Mouse (Mus musculus) spleen, postnatal 36 days (tissue): ENCODE data around the gene Psmb9.

Source experiments
- DNase-seq, 2 experiments: peaks; one replicate each; pipeline ENCODE4 v3.0.0; 2022; ENCODE audit warnings: low spot score in 2 of 2, mixed read lengths in 1 of 2

Psmb9 gene

GRCm38 (mm10) chr17:34205746-34206176 lies 18.2 kb upstream of the Psmb9 start:
- DNase-seq, result peak; percentile 55 to 60

- peak in 1 of 2 experiments; percentile 31 for DNase-seq
These were observed 17.6 kb upstream of the Psmb9 start for GRCm38 (mm10) chr17:34205021-34205745.

- DNase-seq, result peak; percentile 90 to 91
These were observed 16.9 kb upstream of the Psmb9 start for GRCm38 (mm10) chr17:34204303-34205010.

GRCm38 (mm10) chr17:34203444-34203843 lies 15.9 kb upstream of the Psmb9 start, which contains the start of gene Tap2:
Gene Tap2, plus strand, starts transcription at chr17:34203527.
- no peak for DNase-seq

- no peak for DNase-seq
These were observed 15.3 kb upstream of the Psmb9 start for GRCm38 (mm10) chr17:34202760-34203442.

- no peak for DNase-seq
These were observed 14.0 kb upstream of the Psmb9 start for GRCm38 (mm10) chr17:34201506-34202055.

- no peak for DNase-seq
These were observed 13.4 kb upstream of the Psmb9 start for GRCm38 (mm10) chr17:34200772-34201505.

GRCm38 (mm10) chr17:34200047-34200446 lies 12.5 kb upstream of the Psmb9 start:
- DNase-seq, result no peak

- DNase-seq, result no peak
These were observed 11.6 kb upstream of the Psmb9 start for GRCm38 (mm10) chr17:34199050-34199619.

- no peak for DNase-seq
These were observed 11.0 kb upstream of the Psmb9 start for GRCm38 (mm10) chr17:34198521-34198912.

- peak; percentile 88 to 90 for DNase-seq
These were observed 10.4 kb upstream of the Psmb9 start for GRCm38 (mm10) chr17:34197904-34198520.

GRCm38 (mm10) chr17:34196941-34197894 lies 9.7 kb upstream of the Psmb9 start, which contains the start of gene Psmb8:
Gene Psmb8, plus strand, starts transcription at chr17:34197721.
- DNase-seq, result peak; percentile 88 to 93

GRCm38 (mm10) chr17:34196491-34196890 lies 8.9 kb upstream of the Psmb9 start:
- peak; percentile 86 for DNase-seq

GRCm38 (mm10) chr17:34194723-34195122 lies 7.2 kb upstream of the Psmb9 start:
- no peak for DNase-seq

GRCm38 (mm10) chr17:34193468-34193867 lies 5.9 kb upstream of the Psmb9 start:
- no peak for DNase-seq

GRCm38 (mm10) chr17:34192852-34193251 lies 5.3 kb upstream of the Psmb9 start:
- DNase-seq, result no peak

GRCm38 (mm10) chr17:34188986-34189385 lies 1.4 kb upstream of the Psmb9 start:
- no peak for DNase-seq

GRCm38 (mm10) chr17:34188010-34188409 lies 446 bp upstream of the Psmb9 start:
- DNase-seq, result peak; percentile 36 to 55

- no peak for DNase-seq
These were observed 691 bp downstream of the Psmb9 start for GRCm38 (mm10) chr17:34186885-34187260.
